Mouse (Mus musculus): ENCODE data around the gene Sestd1.

GRCm38 (mm10) chr2:77187501-77187900, 92.9 kb downstream of the Sestd1 start:
- TF ChIP-seq POLR2A (IDR thresholded peaks at IDR 0.05; ENCODE audit: borderline replicate concordance, insufficient read depth, low read length) (no peak), CTCF (IDR thresholded peaks at IDR 0.05; ENCODE audit: borderline replicate concordance, insufficient read depth, low read depth, low read length) (no peak)
